Mouse (Mus musculus) retina, postnatal 7 days (tissue): ENCODE results near the gene Ppfia3.
"Not testable (repeated sequence)": the region's sequence is repeated elsewhere in the genome, so short reads cannot be mapped to it uniquely, and the experiment has no call there.

Source experiments
- DNase-seq: peaks from one replicate; pipeline ENCODE4 v3.0.0-alpha.2; 2012; ENCODE audit warnings: low read depth, low spot score

Ppfia3 gene

GRCm38 (mm10) chr7:45395129-45395541 lies 28.3 kb upstream of the Ppfia3 start:
- DNase-seq, result no peak

- no peak for DNase-seq
Observed at GRCm38 (mm10) chr7:45386077-45386476, 19.3 kb upstream of the Ppfia3 start.

- DNase-seq, result no peak
Observed at GRCm38 (mm10) chr7:45376057-45376456, 9.2 kb upstream of the Ppfia3 start.

DNA sequence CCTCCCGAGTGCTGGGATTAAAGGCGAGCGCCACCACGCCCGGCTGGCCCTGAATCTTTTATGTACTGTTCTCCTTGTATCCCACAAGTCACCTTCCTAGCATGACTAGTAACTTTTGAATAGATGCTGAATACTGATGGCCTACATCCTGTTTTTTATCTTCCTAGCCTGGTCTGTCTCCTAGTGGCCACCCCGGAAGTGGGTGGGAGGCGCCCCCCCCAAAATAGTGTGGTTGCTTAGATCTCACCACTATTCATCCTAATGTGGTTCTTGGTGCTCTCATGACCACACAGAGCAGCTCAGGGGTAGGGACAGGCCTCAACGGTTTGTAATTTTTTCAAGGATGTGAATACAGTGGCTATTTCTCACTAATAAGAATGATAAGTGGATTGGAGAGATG lies 7.8 kb upstream of the Ppfia3 start:
- DNase-seq, result no peak

- DNase-seq, result no peak
Observed at GRCm38 (mm10) chr7:45372371-45372770, 5.6 kb upstream of the Ppfia3 start.

DNA sequence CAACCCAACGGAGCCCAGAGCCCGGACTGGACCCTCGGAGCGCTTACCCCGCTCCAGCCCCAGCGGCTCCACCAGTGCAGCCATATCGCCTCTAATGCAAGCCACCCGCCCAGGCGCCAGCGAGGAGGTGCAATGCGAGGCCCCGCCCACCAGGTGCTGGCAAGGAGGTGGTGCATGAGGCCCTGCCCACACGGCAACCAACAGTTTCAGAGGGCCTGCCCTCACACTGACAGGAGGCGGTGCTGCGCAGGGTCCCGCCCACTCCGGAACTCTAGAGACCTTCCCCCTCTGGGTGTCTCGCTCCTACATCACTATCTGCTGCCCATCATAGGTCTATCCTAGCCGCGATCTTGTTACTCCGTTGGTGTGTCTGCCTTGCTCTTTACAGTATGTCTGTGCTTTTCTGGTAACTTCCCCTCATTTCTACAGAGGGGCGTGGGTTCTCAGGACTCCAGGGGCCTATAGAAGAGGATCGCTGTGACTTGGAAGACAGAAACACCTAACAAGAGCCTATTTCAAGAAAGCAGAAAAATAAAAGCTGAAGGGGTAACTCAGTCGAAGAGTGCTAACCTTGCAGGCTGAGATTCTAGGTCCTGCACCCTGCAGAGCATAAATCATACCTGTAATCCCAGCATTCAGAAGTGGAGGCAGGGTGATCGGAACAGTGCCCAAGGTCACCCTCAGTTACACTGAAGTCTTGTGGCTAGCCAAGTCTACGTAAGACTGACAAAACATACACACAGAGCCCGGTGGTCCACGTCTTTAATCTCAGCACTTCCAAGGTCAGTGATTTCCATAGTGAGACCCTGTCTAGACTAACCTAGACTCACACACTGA lies 3.9 kb upstream of the Ppfia3 start, which contains the start of gene Lin7b:
Gene Lin7b, minus strand, starts transcription at position 109 of the 837 bp plus-strand sequence.
- peak; percentile 78 for DNase-seq

DNA sequence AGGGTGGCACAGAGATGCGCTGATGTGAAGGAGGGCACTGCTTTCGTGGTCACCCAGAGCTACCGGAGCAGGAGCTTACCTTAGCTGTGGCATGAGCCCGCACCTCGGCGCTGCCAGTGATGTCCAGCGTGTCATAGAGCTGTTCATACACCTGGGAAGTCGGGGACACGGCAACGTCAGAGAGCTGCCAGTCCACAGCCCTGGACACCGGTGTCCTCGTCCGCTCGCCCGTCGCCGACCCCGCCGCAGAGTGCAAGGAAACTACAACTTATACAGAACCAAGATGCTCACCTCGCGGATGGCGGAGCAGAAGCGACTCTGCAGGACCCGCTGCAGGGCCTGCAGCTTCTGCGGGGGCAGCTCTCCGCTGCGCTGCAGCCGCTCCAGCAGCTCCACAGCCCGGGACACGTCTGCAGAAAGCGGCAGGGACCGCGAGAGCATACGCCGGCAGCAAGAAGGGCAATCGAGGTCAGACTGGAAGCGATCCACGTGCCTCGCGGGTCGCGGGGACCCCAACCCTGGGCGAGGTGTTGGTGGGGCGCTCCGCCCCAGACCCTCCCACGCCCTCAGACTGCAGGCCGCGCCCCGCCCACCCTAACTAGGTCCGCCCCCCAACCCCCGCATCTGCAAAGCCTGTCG lies 3.1 kb upstream of the Ppfia3 start:
- DNase-seq, result no peak

- no peak for DNase-seq
Observed at GRCm38 (mm10) chr7:45369022-45369745, 2.4 kb upstream of the Ppfia3 start.

DNA sequence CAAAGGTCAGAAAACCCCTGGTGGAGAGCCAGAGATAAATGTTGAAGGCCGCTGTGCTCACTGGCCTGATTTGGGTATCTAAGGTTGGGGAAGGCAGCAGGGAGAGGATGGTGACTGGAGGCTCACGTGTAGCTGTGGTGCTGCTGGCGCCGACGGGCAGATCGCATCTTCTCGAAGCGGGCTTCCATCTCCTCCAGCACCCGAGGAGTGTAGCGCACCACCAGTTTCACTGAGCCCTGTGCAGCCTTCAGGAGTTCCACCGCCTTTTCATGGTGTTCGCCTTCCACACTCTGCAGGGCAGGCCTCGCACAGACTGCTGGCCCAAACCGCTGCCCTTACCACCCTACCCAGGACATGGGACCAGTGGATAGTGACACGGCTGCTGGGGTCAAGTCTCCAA lies 1.4 kb upstream of the Ppfia3 start:
- no peak for DNase-seq

DNA sequence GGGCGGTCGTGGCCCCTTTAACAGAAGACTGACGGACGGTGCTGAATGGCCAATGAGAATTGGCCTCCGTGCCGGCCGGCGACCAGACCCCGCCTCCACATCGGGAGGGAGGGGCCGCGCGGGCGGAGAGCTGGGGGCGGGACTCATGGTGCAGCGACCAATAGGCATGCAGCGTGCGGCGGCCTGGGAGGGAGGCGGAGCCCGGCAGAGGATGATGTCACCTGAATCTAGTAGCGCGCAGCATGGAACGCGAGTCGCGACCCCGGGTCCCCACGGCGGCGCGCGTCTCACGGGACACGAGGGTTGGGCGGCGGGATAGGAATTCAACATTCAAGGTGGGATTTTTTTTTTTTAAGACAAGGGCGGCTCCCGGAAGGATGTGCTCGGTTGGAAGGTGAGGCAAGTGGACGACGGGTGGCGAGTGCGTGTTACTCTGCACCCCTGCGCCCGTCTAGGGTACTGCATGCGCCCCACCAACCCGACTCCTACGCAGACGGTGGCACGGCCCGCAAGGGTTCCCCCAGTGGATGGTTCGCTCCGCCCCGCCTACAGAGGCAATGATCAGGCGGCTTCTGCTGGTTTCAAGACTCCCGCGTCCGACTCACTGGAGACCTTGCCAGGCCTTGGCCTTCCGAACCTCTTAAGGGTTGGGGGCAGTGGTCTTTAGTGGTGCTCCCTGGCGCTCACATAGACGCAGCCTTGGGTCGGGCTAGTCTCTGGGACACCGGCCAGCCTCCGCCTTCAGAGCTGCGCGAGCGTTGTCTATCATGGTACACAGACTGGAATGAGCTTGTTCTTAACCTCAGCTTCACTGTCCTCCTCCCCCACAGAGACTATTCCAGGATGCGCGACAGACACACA lies 431 bp upstream of the Ppfia3 start:
- peak; percentile 95 for DNase-seq

DNA sequence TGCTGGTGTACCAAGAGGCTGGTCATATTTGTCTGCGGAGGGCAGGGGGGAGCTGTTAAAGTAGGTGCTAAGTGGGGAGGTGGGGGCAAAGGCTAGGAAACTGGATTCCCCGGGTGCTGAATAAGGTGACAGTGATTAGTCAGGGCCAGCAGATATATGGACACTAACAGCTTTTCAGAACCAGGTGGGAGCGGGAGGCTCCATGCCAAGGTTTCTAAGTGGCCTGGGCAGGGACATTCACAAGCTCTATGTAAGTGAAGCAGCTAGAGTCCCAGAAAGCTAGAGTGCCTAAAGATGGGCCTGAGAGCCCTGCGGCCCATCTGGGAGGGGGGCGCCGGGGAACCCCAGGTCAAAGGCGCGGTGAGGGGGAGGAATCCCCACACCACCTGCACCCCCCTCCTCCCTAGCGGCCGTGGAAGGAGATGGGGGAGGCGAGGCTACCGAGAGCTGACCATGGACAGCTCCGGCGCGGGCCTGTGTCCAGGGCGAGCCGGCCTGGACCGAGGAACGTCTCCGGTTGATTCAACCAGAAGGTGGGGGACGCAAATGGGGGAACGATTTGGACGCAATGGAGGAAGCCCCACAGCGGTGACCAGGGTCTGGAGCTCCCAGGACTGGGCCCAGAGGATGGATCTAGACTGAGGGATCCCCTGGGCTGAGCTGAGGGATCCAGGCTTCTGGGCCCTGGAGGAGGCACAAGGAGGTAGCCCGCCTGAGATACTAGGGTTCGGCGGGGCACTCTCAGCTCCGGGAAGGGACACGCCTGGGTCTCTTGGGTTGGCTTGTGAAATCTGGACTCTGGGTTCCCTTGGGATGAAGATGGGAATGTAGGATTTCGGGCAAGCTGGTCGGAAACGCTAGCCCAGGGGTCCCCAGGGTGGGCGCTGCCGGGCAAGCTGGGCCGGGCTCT lies 822 bp downstream of the Ppfia3 start:
- DNase-seq, result no peak

GRCm38 (mm10) chr7:45363983-45364382 lies 2.8 kb downstream of the Ppfia3 start:
- no peak for DNase-seq

- DNase-seq, result no peak
Observed at GRCm38 (mm10) chr7:45362801-45363200, 4.0 kb downstream of the Ppfia3 start.

DNA sequence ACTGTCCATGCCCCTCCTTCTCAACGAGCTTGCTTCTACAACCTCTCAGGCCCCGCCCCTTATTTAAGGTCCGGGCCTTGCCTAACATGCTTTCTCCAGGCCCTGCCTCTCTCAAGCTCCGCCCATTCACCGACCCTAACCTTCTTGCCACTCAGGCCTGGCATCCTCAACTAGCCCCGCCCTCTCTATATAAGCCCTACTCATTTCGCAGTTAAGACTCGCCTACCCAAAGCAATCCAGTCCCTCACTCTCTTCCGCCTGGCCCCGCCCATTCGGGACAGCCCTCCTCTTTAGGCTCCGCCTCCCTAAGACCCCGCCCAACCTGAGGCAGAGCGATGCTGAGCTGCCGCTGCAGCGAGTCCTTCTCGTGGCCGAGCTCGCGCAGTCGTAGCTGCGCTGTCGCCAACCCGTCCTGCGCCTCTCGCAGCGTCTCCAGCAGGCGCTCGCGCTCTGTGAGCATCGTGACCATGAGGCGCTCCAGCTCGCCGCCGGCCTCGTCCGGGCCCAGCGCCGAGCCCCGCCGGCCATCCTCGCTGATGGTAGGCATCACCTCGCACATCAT lies 5.5 kb downstream of the Ppfia3 start:
- DNase-seq, result peak; percentile 78

GRCm38 (mm10) chr7:45360404-45361125 lies 6.3 kb downstream of the Ppfia3 start:
- no peak for DNase-seq

DNA sequence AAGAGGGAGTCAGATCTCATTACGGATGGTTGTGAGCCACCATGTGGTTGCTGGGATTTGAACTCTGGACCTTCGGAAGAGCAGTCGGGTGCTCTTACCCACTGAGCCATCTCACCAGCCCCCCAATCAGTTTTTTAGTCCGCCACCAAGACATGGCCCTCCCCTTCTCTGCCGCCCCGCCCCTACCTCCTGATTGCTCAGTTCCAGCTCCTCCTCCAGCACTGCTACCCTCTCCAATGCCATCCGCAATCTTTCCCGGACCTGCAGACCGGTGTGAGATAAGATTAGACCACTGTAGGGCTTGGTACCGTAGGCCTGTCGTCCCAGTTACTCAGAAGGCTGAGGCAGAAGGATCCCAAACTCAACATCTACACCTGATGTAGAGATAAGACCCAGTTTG lies 7.7 kb downstream of the Ppfia3 start:
- DNase-seq, result not testable (repeated sequence)

GRCm38 (mm10) chr7:45356087-45356486 lies 10.7 kb downstream of the Ppfia3 start:
- no peak for DNase-seq

DNA sequence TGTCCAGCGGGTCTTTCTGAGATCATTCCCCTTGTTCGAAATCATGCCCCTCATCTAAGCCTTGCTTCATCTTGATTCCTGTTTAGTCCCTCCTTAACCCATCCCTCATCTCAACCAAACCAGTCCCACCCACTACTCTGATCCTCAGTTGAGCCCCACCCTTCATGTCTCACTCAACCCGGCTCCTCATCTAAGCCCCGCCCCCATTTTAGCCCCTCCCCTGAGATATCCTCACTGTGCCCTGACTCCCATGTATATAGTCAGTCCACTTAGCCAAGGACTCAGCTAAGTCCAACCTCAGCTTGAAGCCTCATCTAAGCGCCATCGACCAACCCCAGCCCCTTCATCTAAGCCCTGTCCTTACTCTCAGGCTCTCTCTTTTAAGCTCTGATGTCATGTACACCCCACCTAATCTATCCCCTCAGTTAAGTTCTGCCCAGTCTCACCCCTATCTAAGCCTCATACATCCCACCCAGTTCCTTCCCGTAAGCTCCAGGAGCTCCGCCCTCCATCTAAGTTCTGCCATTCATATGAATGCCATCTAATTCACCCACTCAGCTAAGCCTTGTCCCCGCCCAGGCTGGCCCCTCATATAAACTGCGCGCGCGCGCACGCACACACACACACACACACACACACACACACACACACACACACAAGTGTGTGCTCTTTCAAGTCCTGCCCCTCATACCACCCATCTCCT lies 11.3 kb downstream of the Ppfia3 start:
- DNase-seq, result no peak

- no peak for DNase-seq
Observed at GRCm38 (mm10) chr7:45353041-45353440, 13.8 kb downstream of the Ppfia3 start.
